Mouse (Mus musculus): ENCODE results near the gene Kctd2.
"Not testable (repeated sequence)": the region's sequence is repeated elsewhere in the genome, so short reads cannot be mapped to it uniquely, and the experiment has no call there.

Gene Kctd2

GRCm38 (mm10) chr11:115439906-115440595 lies 20.1 kb downstream of the Kctd2 start, which contains the start of gene Trim80:
TSS of gene Trim80 (plus strand) at chr11:115440545.
- peak; percentile 47 for DNase-seq (ENCODE audit: low read depth)

- DNase-seq (ENCODE audit: low read depth): no peak
Observed at GRCm38 (mm10) chr11:115441417-115441816, 21.5 kb downstream of the Kctd2 start.

- no peak for DNase-seq (ENCODE audit: low read depth)
Observed at GRCm38 (mm10) chr11:115446906-115447305, 27.0 kb downstream of the Kctd2 start.

- no peak for DNase-seq (ENCODE audit: low read depth)
Observed at GRCm38 (mm10) chr11:115447321-115447885, 27.5 kb downstream of the Kctd2 start.

GRCm38 (mm10) chr11:115448075-115448474 lies 28.1 kb downstream of the Kctd2 start:
- no peak for DNase-seq (ENCODE audit: low read depth)

- DNase-seq (ENCODE audit: low read depth): no peak
Observed at GRCm38 (mm10) chr11:115448998-115449397, 29.1 kb downstream of the Kctd2 start.

GRCm38 (mm10) chr11:115450176-115450575 lies 30.2 kb downstream of the Kctd2 start:
- DNase-seq (ENCODE audit: low read depth): no peak

GRCm38 (mm10) chr11:115451781-115452241 lies 31.9 kb downstream of the Kctd2 start:
- peak; percentile 83 for DNase-seq (ENCODE audit: low read depth)

GRCm38 (mm10) chr11:115452281-115452860 lies 32.4 kb downstream of the Kctd2 start:
- DNase-seq (ENCODE audit: low read depth): no peak

- no peak for DNase-seq (ENCODE audit: low read depth)
Observed at GRCm38 (mm10) chr11:115453306-115453705, 33.4 kb downstream of the Kctd2 start.

- not testable (repeated sequence) for DNase-seq (ENCODE audit: low read depth)
Observed at GRCm38 (mm10) chr11:115454822-115455221, 34.9 kb downstream of the Kctd2 start.

GRCm38 (mm10) chr11:115455619-115456018 lies 35.7 kb downstream of the Kctd2 start:
- DNase-seq (ENCODE audit: low read depth): no peak

GRCm38 (mm10) chr11:115456182-115456581 lies 36.3 kb downstream of the Kctd2 start:
- DNase-seq (ENCODE audit: low read depth): no peak

- no peak for DNase-seq (ENCODE audit: low read depth)
Observed at GRCm38 (mm10) chr11:115457405-115457804, 37.5 kb downstream of the Kctd2 start.

GRCm38 (mm10) chr11:115460976-115461375 lies 41.0 kb downstream of the Kctd2 start:
- no peak for DNase-seq (ENCODE audit: low read depth)

GRCm38 (mm10) chr11:115461846-115462242 lies 41.9 kb downstream of the Kctd2 start:
- peak; percentile 37 for DNase-seq (ENCODE audit: low read depth)

- DNase-seq (ENCODE audit: low read depth): no peak
Observed at GRCm38 (mm10) chr11:115462243-115462891, 42.4 kb downstream of the Kctd2 start, which contains the start of gene Slc16a5. TSS of gene Slc16a5 (plus strand) at chr11:115462474.

GRCm38 (mm10) chr11:115463397-115463796 lies 43.5 kb downstream of the Kctd2 start:
- DNase-seq (ENCODE audit: low read depth): peak; percentile 52

GRCm38 (mm10) chr11:115464851-115465250 lies 44.9 kb downstream of the Kctd2 start:
- DNase-seq (ENCODE audit: low read depth): peak; percentile 44

GRCm38 (mm10) chr11:115467217-115467618 lies 47.3 kb downstream of the Kctd2 start:
- DNase-seq (ENCODE audit: low read depth): no peak

GRCm38 (mm10) chr11:115472183-115472582 lies 52.3 kb downstream of the Kctd2 start:
- no peak for DNase-seq (ENCODE audit: low read depth)

GRCm38 (mm10) chr11:115473626-115474275 lies 53.8 kb downstream of the Kctd2 start:
- DNase-seq (ENCODE audit: low read depth): peak; percentile 97

Data from induced T-regulatory cell, adult 2 months (primary cell).